Mouse (Mus musculus) stomach, postnatal 0 days (tissue): ENCODE data around the gene Lgals4.

ENCODE experiments used
- CTCF ChIP-seq: IDR thresholded peaks from 2 replicates; pipeline ENCODE4 v1.5.1; 2016; ENCODE audit warnings: antibody characterized with exemption, low read depth, mild to moderate bottlenecking, moderate library complexity
- EP300 ChIP-seq: optimal IDR thresholded peaks from 2 replicates; pipeline ENCODE3; 2016; ENCODE audit warnings: antibody characterized with exemption

DNA sequence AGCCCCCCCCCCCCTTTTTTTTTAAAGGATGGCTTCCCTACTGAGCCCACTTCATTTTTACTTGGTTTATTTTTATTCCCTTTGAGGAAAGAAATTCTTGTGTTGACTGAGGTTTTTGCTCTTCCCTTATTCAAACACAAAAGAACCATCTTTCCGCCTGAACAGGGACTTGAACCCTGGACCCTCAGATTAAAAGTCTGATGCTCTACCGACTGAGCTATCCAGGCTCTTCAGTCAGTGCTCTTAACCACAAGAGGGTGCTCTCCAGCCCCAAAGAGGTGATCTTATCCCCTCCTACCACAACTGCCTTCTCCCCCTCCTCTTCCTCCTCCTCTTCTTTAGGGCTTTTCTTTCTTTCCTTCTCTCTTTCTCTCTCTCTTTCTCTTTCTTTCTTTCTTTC is 39.8 kb upstream of the Lgals4 start:
- TF ChIP-seq CTCF: peak; percentile 64
- no peak for TF ChIP-seq EP300
